Mouse (Mus musculus) lung, adult 18-20 months (tissue): ENCODE data around the gene Tada2b.

ENCODE experiments used
- DNase-seq, 2 experiments: peaks; one replicate each; pipeline ENCODE4 v3.0.0; 2022; ENCODE audit warnings: mixed read lengths in 2 of 2

Tada2b gene

GRCm38 (mm10) chr5:36444611-36445010 lies 39.5 kb downstream of the Tada2b start:
- no peak for DNase-seq

GRCm38 (mm10) chr5:36440741-36441140 lies 43.3 kb downstream of the Tada2b start:
- DNase-seq = no peak

- no peak for DNase-seq
Measured at GRCm38 (mm10) chr5:36436858-36437257, 47.2 kb downstream of the Tada2b start.

- no peak for DNase-seq
Measured at GRCm38 (mm10) chr5:36434398-36434967, 49.6 kb downstream of the Tada2b start.

GRCm38 (mm10) chr5:36431711-36432110 lies 52.4 kb downstream of the Tada2b start:
- no peak for DNase-seq

GRCm38 (mm10) chr5:36429551-36429950 lies 54.5 kb downstream of the Tada2b start:
- DNase-seq = no peak

- DNase-seq = no peak
Measured at GRCm38 (mm10) chr5:36427831-36428230, 56.3 kb downstream of the Tada2b start.

GRCm38 (mm10) chr5:36426404-36426803 lies 57.7 kb downstream of the Tada2b start:
- no peak for DNase-seq

GRCm38 (mm10) chr5:36424676-36425075 lies 59.4 kb downstream of the Tada2b start:
- DNase-seq = no peak
